Mouse (Mus musculus) lung, adult 2 months (tissue): Measurements from ENCODE around the gene Ces1d. TPM values are rescaled to one million over a fixed set of nuclear protein-coding genes. Genes with fewer than 3 reads are reported as not detected.
"Not testable (repeated sequence)": the region's sequence is repeated elsewhere in the genome, so short reads cannot be mapped to it uniquely, and the experiment has no call there.

Experiments
- DNase-seq: peaks from one replicate; pipeline ENCODE4 v3.0.0; 2022
- H3K4me1 ChIP-seq: fragments of 200-500 bp; 2 replicates; pipeline ENCODE4 v1.6.1; 2011; ENCODE audit warnings: low read length; ENCODE audit not compliant: control insufficient read depth, insufficient read depth
- H3K4me3 ChIP-seq: fragments of 200-500 bp; replicated peaks from 2 replicates; pipeline ENCODE3; 2011; ENCODE audit warnings: low read depth, mild to moderate bottlenecking, control low read depth, low read length; ENCODE audit errors: extremely low read depth
- CTCF ChIP-seq: fragments of 200-500 bp; IDR thresholded peaks from 2 replicates; pipeline ENCODE4 v1.5.1; 2011; ENCODE audit warnings: mild to moderate bottlenecking, low read length, control low read depth; ENCODE audit not compliant: insufficient read depth
- POLR2A ChIP-seq: fragments of 200-500 bp; IDR thresholded peaks from 2 replicates; pipeline ENCODE4 v1.6.1; 2011; ENCODE audit warnings: low read depth, mild to moderate bottlenecking, control low read depth, low read length, borderline replicate concordance; ENCODE audit errors: extremely low read depth
- WGBS: fragments of 180-500 bp; shearing (Covaris S2); methylation state at CpG from one replicate; pipeline ENCODE4 v1.1.7; 2018; 5-methylcytosine and 5-hydroxymethylcytosine counted together
- polyA plus RNA-seq: library from polyadenylated mRNA; depleted of rRNA; stranded (reverse); fragments of >200 nt; gene quantifications from 2 replicates; pipeline ENCODE4 v1.2.3, GENCODE M21; 2012

Ces1d gene
- polyA plus RNA-seq, 1 experiment, result 895 TPM

DNA sequence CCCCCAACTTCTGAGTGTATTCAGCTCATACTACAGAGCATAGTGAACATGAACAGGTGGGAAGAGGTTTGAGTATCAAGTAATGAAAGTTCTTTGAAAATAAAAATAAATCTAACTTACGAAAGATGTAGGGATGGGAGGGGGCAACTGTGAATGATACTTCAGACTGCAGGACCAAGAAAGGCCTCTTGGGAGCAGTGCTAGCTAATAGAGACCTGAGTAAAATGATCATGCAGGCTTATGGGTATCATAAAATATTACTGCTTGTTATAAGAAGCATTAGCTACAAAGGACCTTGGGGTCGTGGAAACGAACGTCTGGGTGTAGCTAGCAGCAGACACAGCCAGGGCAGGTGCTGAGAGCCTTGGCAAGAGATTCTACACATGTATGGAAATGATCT lies 20.2 kb upstream of the Ces1d start:
- 63% methylated on average over 4 of the region's 4 CpGs for WGBS
- TF ChIP-seq CTCF (no peak), POLR2A (no peak)
- Histone ChIP-seq H3K4me3 (no peak overlapping the region), H3K4me1 (no peaks in the 10 kb centered on the region)
- DNase-seq, result no peak

DNA sequence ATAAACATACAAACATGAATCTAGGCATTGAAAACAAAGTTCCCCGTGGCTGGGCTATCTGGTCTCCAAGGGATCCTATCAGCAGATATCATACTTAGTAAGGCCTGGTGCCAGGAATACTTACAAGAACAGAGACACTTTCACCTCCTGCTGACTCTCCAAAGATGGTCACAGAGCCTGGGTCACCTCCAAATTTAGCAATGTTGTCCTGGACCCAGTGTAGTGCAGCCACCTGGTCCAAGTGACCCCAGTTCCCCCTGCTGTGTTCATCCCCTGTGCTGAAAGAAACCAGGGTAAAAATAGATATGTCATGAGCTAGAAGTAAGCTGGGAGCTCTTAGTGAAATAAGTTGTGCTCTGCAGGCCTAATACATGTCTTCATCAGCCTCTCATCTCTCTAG lies 19.7 kb upstream of the Ces1d start:
- H3K4me1 ChIP-seq, result no peaks in the 10 kb centered on the region
- DNase-seq, result no peak
- 32% methylated on average over 1 of the region's 1 CpGs for WGBS
- TF ChIP-seq CTCF (no peak), POLR2A (no peak)
- no peak overlapping the region for H3K4me3 ChIP-seq

DNA sequence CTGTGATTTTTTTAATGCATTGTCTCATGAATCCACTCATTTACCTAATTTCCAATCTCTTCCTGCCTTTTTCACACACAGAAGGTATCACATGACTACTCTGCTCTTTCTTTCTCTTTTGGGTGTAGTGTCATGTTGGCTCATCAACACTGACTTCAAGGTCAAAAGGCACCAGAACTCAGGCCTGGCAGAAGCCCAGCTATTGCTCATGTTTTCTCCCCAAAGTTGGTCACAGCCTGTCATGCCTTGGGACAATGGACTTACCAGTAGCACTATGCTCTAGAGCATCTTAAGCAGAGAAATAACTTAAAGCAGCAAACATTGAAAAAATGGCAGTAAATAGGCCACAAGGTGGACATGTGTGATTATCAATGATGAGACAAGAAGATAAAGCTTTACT lies 13.5 kb upstream of the Ces1d start:
- no peak overlapping the region for H3K4me3 ChIP-seq

DNA sequence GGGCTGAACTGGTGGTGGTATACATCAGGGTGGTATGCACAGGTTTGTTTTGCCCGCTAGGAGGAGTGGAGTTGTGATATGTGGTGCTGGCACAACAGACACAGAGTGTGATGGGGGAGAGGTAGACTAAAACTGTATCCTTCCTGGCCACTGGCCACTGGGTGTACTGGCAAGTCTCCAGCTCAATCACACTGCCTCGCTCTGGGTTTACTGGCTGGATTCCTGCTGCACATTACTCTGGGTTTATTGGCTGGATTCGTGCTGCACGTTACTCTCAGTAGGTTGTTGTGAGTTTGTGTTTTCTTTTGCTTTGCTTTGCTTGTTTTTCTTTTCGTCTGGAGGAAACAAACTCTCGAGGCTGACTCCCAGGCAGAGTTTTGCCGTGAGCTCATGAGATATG lies 1.5 kb upstream of the Ces1d start:
- H3K4me3 ChIP-seq, H3K4me1 ChIP-seq, DNase-seq: not testable (repeated sequence)
- WGBS, result 35% methylated on average over 7 of the region's 7 CpGs

More for the DNA sequence above, 13.5 kb upstream of the Ces1d start:
- no peak for TF ChIP-seq POLR2A
- no peak for TF ChIP-seq CTCF
- no peaks in the 10 kb centered on the region for H3K4me1 ChIP-seq
- DNase-seq, result no peak

DNA sequence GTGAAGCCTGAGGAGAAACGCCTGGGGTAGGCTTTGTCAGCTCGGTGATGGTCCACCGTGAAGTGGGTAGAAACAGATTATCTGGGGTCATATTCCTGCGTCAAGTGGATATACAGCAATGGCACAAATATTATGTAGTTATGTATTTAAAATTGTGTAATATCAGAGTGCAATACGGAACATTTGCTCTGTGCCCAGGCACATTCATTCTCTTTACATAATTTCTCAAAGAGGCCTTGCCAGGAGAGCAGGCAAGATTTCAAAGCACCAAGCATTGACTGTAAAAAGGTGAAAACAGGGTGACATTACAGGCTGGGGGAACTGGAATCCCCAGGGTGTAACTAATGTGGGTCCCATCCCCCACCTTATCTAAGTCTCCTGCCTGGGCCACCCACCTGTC lies 1.2 kb downstream of the Ces1d start:
- no peak for DNase-seq
- TF ChIP-seq CTCF (no peak), POLR2A (no peak)
- Histone ChIP-seq H3K4me3 (peak overlapping the region; percentile 72), H3K4me1 (no peaks in the 10 kb centered on the region; the same call in 1 of the 2 replicates)
- WGBS, result 65% methylated on average over 5 of the region's 5 CpGs

DNA sequence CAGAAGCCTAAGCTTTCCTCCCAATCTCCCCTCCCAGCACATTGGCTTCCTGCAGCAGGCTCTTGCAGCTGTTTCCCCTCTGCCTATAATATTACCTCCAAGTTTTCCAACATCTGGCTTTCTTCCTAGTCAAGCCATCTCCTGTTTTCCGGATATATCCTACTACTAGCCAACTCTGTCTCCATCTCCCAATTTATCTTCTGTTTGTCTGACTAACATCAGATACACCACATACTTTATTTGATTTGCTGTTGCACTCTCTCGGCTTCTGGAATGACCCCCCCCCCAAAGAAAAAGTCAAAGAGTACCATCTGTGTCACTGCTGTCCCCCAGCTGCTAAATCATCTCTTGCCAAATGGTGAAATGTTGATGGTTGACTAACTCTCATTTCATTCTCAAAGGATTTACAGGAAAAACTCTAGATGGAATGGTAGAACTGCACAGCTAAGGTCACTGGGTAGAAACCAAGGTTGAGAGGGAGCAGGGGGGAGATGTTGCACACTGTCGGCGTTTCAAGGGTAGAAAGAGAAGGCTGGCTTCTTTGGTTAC lies 17.0 kb downstream of the Ces1d start:
- TF ChIP-seq POLR2A, result no peak
- TF ChIP-seq CTCF, result no peak
- no peak for DNase-seq
- 52% methylated on average over 4 of the region's 4 CpGs for WGBS
- no peak overlapping the region for H3K4me3 ChIP-seq
- H3K4me1 ChIP-seq, result no peaks in the 10 kb centered on the region; the same call in 1 of the 2 replicates

DNA sequence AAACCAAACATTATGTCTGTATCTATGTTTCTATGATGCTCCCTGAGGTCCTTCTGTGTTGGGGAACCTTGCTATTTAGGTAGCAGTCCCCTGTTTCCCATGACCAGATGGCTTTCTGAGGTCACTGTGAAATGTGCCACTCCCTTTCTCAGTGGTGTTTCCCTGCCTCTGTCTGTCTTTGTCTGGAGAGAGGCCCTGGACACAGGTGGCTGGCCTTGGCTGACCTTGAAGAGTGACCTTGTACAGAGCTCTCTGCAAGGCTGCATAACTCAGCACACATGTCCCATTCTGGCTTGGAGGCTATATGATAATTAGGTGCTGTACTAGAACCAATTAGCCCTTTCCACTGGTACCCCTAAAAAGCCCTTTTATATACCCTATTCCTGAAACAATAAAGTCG lies 21.0 kb downstream of the Ces1d start:
- TF ChIP-seq POLR2A, result no peak
- no peak for TF ChIP-seq CTCF
- 53% methylated on average over 1 of the region's 1 CpGs for WGBS
- DNase-seq, result no peak

DNA sequence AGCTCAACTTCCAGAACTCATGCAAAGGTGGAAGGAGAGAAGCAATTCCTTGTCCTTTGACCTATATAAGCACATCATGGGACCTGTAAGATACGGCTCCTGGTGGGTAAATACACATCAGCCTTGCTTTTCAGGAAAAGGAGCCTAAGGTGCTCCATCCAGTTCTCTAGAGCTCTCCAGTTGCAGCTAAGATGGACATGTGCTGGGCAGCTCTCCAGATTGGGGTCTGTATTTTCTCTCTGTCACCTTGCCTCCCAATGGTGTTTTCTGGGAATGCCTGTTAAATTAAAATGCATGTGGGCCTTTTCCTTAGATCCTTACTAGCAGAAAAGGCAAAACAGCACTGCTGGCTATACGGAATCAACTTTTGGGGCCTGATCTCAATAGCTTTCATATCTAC lies 23.1 kb downstream of the Ces1d start:
- TF ChIP-seq POLR2A (no peak), CTCF (no peak)
- DNase-seq, result no peak
- H3K4me3 ChIP-seq, result no peak overlapping the region
- peaks cover 2% of the 10 kb centered on the region; the same call in 1 of the 2 replicates for H3K4me1 ChIP-seq
- 74% methylated on average over 2 of the region's 2 CpGs for WGBS

More for the DNA sequence above, 21.0 kb downstream of the Ces1d start:
- peaks cover 2% of the 10 kb centered on the region; the same call in 1 of the 2 replicates for H3K4me1 ChIP-seq
- H3K4me3 ChIP-seq, result no peak overlapping the region

DNA sequence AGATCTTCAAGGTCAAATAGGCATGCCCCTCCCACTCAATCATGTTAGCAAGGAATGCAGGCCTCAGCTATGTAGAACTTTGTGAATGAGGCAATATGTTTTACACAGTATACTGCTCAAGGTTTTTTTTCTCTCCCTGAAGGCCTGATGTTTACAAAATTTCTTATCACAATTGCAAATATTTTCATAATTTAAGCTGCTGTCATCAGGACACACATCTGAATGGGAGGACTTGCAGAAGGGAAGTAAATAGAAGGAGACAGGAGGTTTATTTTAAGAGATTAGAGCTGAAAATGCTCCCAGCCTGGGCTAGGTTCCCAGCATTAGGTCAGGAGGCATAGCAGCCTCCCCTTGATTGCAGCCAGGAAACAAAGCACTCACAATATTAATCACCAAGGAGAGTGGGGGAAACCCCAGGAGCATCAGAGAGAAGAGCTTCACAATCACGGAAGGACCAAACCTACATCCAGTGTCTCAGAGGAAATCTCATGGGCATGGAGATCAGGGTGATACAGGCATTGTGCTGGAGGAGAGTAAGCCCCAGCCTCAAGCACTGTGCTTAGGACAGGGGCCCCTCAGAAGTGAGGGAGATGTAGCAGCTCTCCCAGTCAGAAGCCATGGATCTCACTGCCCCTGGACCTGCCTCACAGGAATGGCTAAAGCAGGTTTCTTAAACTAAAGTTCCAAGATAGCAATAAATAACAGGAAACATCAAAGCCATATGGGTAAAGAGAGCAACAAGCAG lies 25.6 kb downstream of the Ces1d start:
- DNase-seq, result no peak
- TF ChIP-seq CTCF, result no peak
- no peak for TF ChIP-seq POLR2A
- WGBS, result 14% methylated on average over 1 of the region's 1 CpGs
- Histone ChIP-seq H3K4me1 (0 out of 2 replicates have a peak, but pooled peaks cover 2% of the 10 kb centered on the region), H3K4me3 (no peak overlapping the region)

DNA sequence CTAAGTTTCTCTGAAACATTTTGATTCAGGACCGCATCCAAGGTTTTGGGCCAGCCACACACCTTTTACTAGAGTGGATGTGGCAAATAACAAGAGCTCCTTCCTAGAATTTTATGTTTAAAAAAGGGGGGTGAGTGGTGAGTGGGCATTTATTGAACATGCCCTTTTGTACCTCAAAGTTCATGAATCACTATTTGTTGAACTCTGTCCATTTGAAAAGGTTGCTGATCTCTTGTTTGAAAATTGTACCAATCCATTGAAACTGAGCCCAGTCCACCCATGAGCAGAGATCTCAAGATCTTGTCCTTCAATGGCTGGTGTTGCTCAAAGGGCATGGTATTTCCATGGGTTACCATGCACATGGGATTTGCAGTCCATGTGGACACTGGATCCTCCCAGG lies 34.3 kb downstream of the Ces1d start:
- TF ChIP-seq POLR2A (no peak), CTCF (no peak)
- no peaks in the 10 kb centered on the region for H3K4me1 ChIP-seq
- WGBS, result 85% methylated on average over 1 of the region's 1 CpGs
- H3K4me3 ChIP-seq, result no peak overlapping the region
- no peak for DNase-seq
